Mouse (Mus musculus) spleen, adult 12 weeks (tissue): ENCODE measurements around the gene Lpp.
A peak's percentile ranks its signal among the peaks of the same experiment; 100 is the strongest.

ENCODE experiments used
- DNase-seq: peaks from one replicate; pipeline ENCODE4 v3.0.0; 2022; ENCODE audit warnings: low spot score

Gene Lpp

DNA sequence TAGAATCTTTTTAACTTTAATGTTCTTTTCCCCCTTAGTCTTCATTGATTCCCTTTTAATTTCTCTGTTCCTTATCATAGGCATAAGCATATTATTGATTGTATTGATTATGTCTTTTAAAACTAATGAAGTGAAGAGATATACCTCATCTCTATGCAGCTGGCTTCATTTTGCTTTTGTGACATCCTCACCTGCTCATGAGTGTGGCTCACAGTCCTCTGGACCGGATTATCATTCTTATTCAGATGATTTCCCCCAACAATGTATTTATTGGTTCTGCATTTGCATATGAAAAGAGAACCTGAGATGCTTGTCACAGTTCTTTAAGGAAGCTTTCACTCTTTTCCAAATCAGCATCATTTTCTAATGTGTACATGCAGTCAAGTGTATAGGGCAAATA lies 408.5 kb downstream of the Lpp start:
- DNase-seq: no peak

DNA sequence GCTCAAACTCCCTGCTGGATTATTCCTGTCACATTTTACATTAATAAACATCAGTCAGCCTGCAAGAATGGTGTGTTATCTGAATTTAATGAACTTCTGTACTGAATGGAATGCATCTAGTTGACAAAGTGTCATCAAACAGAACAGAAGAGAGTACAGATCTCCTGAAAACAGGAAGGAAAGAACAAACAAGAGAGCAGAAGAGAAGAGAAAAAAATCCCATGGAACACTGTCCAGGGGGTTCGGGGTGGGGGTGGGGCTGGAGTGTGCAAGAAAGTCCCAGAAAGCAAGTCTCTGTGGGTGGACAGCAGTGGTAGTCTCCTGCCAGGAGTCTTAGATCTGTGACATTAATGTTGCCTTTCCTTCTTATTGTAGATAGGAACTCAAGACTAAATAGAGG lies 412.8 kb downstream of the Lpp start:
- DNase-seq: no peak

DNA sequence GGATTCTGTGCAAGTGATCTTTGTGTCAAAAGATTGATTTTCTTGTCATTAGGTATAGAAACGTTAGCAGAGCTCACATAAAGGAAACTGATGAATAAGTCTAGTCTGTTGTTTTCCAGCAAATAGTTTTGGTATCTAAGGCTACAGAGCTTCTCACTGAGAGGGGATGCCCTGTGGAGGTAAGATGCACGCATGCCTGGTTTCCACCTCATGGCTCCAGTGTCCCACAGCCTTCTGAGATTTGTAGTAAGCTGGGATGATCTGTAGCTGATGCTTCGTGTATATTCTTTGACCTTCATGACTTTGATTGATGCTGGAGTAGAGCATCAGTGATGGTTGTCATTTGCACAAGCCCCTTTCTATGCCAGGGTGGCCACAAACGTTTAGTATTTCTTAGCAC lies 414.3 kb downstream of the Lpp start:
- no peak for DNase-seq

DNA sequence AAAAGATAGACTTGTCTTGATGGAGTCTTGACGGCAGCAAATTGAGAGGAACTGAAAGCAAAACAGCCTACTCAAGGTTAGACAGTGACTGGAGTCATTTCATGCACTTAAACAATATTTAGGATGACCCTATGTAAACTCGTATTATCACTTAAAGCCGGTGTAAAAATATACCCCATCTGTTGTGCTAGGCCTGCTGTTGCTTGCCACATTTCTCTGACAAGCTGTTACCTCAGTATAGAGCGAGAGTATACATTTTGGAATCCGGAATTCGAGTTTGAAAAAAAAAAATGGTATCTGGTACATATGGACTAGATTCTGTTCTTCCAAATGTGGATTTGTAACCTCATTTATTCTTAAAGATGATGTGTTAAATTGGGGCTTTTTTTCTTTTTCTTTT lies 416.5 kb downstream of the Lpp start:
- DNase-seq: no peak

DNA sequence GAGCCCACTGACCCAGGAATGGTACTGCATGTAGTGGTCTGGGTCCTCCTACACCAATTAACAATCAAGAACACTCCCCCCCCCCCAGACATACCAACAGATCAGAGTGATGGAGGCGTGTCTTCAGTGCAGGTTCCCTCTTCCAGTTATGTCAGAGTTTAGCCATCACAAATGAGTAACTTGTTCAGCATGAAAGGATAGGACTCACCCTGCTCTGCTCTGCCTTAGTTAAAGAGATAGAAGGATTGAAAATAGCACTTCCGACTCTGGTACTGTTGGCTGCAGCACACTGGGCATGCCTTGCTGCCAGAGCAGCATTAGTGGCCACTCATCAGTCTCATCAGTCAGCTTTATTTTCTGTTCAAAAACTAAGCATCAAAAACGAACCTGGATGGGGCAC lies 423.3 kb downstream of the Lpp start:
- no peak for DNase-seq

DNA sequence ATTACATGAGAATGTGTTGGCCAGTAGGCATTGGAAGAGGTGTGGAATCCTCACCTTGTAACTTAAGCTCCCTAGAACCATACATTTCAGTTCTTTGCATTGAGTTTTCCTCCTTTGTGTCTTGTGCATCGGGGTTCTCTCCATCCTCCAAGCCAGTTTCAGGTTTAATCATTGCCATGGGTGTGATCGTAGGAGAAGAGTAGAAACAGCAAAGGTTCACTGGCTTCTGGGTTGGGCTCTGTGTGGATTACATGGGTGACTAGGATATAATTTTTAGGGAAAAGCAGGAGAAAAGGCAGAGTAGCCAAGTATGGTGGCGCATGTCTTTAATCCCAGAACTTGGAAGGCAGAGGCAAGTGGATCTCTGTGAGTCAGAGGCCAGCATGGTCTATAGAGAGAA lies 424.1 kb downstream of the Lpp start:
- no peak for DNase-seq

DNA sequence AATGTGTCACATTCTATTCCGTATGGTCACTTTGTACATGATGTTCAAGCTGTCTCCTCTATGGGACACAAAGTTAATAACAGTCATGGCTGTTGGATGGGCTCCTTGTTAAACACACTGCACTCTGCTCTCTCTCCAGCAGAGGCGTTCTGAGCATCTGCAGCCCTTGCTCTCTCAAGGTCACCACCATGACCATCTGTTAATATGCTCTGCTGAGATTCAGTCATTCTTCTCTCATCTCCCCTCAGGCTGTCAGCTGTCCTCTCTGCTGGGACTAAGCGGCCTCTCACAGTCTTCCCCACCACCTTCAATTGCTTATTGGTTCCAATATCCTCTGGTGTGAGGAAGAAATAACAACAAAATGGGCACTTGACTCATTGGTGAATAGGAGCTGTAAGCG lies 425.8 kb downstream of the Lpp start:
- DNase-seq: no peak

DNA sequence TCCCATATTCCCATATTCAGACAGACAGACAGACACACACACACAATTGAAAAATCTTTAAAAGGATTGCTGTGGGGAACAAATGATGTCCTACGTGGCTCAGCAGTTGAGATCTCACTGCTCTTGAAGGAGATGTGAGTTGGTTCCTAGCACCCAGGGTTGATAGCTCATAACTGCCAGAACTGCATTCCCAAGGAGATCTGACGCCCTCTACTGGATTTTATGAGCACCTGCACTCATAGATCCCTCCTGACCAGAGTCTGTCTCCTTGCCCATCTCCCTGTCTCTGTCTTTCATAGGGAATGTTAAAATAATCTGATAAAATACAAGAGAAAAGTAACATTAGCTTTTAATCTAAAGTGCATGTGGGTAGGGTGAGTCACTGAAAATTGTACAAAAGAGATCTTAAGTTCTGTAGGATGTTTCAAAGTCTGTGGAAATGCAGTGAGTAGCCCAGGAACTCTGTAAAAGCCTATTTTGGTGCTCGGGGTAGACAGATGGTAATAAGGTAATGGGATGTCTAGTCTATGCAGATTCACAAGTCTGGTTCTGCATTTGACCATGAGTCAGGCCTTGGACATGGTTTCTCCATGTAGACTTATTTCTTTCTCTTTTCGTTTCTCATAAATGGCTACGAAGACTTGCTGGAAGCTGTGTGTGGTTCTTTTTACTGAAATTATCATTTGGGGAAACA lies 429.0 kb downstream of the Lpp start:
- DNase-seq: no peak

DNA sequence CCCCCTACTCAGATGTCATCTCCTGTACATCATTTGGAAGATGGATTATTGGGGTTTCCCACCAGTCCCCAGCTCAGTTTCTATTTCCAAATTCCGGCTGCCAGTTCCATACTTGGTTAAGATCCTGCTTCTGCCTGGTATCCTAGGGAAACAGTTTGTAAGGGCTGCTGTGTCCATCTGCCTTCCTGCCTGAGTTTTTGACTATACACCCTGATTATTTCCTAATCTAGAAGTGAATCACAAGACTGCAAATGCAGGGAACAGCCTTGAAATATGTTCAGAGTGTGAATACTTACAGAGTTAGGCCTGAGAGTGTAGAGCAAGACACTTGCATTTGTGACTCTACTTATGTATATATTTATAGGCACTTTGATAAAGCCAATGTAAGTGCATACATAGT lies 429.6 kb downstream of the Lpp start:
- no peak for DNase-seq

DNA sequence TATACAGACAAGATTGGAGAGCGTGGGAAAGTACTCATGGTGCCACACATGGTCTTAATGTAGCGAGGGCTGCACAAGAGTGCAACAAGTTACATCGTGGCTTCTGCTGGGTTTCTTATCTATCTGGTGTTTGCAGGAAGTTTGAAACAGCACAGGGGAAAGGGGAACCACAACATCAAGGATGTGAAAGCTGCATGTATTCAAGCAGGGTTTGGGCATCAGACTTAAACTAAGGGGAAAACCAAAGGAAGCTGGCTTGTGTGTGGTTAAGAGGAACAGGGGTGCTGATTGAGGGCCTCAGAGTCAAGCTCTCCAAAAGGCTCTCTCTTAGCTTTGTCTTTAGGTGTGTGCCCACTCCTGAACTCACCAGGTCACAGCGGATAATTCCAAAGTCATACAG lies 433.1 kb downstream of the Lpp start:
- DNase-seq: no peak

DNA sequence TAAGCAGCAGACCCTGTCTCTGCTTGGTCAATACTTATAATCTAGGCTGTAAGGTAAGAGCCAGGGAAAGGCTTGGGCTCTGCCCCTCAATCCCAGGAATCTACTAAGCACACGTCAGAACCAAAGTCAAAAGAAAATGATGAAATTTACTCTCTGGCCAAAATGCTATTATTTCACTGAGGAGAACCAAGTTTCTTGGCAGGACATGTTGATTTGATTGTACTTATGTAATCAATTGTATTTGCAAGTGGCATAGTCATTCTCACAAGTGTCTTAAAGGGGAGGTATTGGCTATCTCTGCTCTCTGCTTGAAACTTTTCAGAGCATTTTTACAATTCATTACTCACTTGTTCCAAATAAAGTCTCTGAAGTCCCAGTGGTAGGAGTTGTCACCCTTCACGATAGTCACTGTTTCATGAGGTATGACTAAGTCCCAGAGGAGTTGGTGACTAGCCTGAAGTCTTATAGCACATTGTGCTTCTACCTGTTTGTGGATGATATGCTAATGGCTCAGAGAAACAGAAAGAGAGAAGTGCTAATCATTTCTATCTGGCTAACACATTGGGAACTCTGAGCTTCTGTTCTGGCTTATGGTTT lies 435.0 kb downstream of the Lpp start:
- DNase-seq: no peak

DNA sequence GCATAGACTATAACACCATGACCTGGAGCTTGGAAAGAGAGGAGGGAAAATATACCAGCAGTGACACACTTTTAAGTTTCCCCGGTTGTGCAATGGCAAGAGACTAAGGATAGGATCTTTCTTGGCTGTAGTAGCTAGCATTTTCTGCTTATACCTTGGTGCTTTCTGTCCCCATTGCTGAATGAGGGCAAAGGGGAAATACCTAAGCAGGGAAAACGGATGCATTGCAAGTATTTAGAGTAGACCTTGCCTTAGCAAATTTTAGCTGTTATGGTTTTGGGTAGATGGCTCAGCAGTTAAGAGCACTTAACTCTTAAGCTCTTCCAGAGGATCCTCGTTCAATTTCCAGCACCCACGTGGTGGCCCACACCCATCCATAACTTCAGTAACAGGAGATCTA lies 436.6 kb downstream of the Lpp start:
- no peak for DNase-seq

DNA sequence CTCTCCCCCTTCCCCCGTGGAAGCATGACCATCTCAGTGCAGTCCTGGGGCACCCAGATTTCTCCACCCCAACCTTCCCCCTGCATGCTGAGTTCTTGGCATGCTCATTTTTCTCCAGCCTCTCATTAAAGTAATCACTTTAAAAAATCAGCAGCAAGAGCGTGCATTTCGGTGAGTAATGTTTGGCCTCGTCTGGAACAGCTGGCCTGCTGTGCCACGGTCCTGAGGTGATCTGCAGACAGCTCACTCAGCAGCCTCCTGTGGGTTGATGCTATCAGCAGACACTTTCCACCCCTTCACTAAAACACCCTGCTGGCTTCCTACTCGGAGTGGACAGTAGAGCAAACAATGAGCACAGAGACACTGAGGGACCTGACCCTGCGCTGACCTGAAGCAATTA lies 437.6 kb downstream of the Lpp start:
- DNase-seq: no peak

DNA sequence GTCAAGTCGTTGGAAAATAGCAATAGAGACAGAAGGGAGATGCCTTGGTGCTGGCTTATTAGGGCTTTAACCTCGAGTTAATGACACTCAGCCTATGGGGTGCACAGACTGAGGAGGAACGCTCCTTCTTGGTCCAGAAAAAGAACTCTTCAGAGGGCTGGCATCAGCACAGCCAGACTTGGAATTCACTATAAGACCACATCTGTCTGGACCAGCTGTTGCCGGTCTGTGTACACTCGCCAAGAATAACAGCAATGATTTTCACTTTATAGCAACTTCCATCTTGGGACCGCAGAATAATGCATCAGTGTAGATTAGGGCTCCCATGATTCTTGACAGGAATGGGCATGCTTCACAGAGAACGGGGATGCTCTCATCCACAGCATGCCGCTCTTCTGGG lies 439.9 kb downstream of the Lpp start:
- no peak for DNase-seq

DNA sequence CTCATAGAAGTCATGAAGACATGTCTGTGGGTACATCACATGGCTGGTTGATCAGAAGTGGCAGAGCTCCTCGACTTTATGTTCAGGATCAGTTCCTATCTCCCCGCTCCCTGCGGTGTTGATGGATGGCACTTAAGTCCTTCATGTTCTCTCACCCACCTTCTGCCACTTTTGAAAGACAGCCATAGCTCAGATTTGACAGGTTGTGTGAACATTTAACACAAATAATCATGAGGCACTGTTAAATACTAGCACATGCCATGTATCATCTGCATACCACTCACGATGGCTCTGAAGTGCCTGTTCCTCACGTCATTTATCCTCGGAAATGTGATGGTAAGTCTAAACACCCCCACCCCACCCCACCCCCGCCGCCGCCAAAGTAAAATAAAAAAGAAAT lies 441.2 kb downstream of the Lpp start:
- DNase-seq: no peak

DNA sequence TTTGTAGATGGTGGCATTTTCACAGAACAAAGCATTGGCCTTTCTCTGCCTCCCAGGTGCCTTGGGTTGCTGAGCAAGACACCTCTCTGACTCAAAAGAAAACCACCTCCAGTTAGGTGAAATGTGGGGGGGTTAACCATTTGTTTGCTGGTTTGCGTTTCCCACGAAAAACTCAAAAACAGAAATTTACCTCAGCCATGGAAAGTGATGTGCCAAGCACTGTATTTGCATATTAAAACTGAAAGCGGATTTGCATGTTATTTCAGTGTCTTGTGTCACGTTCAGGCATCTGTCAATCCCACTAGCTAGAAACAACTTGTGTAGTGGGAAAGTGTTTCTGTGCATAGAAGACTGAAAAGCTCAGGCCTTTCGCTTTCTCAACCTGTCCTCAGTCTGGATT lies 443.2 kb downstream of the Lpp start:
- DNase-seq: no peak

DNA sequence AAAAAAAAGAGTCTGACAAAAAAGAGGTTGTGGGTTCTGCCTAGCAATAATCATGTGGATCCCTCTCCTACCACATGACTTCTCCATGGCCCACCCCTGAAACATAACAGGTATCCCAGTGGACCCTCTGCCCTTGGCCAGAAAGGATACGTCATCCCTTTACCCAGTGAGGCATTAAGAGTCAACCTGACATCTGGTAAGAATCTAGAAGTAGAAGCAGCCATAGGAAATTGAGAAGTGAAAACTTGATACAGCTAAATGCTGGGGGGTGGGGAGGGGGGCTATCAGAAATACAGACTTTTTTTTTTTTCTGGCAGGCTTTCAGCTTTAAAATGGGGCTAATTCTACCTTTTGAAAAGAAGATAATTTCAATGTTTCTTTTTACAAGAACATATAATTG lies 445.7 kb downstream of the Lpp start:
- DNase-seq: no peak

DNA sequence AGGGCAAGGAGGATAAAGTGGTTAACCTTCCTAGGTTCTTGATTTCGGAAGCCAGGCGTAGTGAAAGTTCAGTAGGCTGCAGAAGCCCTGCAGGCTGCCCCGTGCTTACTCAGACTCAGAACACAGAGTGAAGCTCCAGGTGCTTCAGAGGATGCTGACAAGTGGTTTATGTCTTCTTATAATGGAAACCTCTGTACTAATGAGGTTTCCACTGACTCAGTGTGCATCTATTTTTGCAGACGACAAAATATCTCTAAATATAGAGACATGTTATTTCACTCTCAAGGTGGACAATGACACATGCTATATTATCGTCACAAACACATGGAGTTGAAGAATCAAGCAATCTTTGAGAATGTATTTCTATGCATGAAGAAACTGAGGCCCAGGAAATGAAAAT lies 446.8 kb downstream of the Lpp start:
- no peak for DNase-seq

DNA sequence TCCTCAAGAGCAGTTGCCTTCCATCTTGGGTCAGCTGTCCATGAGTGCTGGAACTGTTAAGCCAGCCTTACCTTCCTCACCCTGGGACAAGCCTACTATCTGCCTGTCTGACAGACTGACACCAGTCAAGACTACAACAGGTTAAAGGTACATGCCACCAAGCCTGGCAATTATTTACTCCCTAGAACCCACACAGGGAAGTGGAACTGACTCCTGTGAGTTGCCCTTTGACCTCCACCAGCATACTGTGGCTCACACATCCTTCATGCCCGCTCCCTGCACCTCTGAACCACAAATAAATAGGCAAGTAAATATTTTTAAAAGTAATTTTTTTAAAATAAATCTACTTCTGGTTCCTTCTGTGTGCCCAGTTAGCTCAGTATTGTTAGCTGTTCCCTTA lies 452.8 kb downstream of the Lpp start:
- no peak for DNase-seq

DNA sequence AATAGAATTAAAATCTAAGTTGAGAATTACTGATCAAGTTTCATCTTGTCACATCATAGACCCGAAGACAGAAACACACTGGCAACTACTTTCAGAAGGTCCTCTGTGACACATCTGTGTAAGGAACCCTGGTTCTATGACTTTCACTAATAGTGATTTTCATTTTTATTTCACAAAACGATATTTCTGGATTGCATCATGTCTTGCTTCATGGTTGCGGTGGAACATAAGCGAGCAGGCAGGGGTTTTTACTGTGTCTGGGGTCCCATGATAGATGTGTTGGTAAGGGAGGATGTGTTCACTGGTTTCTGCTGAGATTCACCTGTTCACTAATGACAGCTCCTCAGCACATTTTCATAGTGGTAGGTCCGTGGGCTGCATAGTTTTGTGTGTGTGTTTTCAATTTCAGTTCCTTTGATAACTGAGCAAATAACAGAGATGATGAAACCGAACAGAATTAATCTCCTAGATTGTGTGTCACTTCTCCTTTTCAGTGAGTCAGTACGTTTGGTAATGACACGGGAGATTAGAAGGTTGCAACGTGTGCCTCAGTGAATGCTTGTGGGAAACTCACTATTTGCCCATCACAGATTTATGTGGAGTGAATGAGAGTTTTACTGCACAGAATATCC lies 466.3 kb downstream of the Lpp start:
- DNase-seq: no peak

DNA sequence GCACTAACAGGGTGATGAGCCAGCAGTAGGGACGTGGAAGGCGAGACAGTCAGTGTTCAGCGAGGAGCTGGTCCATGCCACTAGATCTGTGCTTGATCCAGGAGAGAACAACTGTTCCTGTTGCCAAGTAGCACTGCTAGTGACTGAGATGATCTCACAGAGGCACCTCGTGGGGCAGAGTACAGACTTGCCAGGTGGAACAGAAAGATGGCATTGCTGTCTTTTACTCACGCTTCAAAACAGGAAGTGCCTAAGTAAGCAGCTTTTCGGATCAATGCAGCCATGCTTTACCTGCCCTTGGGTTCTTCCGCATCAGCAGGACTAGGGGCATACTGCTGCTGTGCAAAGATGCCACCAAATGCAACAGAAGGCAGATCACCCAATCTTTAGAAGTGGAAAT lies 467.1 kb downstream of the Lpp start:
- DNase-seq: peak; percentile 14

DNA sequence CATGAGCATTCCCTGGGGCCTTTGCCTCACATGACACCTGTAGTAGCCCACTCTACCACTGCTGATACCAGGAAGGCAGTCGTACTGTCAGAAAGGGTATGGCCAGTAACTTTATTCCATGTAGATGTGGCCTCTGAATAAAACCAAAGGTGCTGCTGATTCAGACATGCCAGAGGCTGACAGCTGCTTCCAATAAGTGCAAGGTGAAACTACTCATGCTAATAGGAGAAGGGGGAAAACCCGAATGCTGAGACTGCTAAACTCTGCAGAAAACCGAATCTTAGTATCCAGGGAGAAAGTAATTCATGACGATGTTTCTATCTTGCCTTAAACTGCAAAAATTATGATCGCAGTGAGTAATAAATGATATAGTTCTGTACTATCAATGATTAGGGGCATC lies 468.1 kb downstream of the Lpp start:
- DNase-seq: no peak

DNA sequence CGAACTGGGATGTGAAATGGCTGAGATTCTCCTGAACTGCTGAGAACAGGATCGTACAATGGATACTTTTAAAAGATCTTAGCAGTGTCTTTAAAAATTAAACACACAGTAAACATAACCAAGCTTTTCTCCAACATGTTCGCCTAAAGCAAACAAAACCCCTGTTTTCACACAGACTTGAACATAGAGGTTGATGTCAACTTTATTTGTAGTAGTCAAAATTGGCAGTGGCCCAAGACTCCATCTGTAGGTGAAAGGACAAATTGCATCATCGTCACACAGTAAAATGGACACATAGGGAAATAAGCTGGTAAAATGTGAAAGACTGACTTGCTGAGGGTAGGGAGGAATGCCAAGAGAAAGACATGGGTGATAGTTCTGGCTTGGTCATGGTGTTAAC lies 480.9 kb downstream of the Lpp start:
- no peak for DNase-seq

DNA sequence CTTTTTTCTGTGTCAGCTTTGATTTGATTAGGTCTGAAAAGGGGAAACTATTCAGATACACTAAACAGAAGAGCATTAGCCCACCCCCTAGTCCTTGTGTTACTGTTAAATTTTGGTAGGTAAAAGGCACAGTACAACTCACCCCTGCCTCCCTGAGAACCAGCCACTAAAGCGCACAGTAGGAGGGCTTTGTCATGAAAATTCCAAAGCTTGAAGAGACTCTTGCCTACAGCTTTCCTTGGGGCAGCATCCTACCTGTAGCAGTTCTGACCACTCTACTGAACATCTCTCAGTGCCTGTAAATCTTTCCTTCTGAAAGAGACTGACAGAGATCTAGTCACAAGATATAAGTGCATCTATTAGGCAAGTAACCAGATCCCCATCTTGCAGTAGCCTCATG lies 482.4 kb downstream of the Lpp start:
- no peak for DNase-seq
